Mouse (Mus musculus): ENCODE data around the gene Cp. TPM values are rescaled to one million over a fixed set of nuclear protein-coding genes. Genes with fewer than 3 reads are reported as not detected.
"Not testable (repeated sequence)": the region's sequence is repeated elsewhere in the genome, so short reads cannot be mapped to it uniquely, and the experiment has no call there.

Gene Cp
- polyA plus RNA-seq, 1 experiment from 2014 or later: 1.7 TPM

GRCm38 (mm10) chr3:20007759-20008158 lies 50.9 kb downstream of the Cp start:
- Histone ChIP-seq H3K27me3 (no peaks in the 10 kb centered on the region), H3K4me3 (no peak overlapping the region), H3K9me3 (no peaks in the 10 kb centered on the region), H3K4me1 (peaks cover 8% of the 10 kb centered on the region), H3K36me3 (peaks cover 9% of the 10 kb centered on the region), H3K9ac (no peak overlapping the region), H3K4me2 (no peak overlapping the region), H3K27ac (no peak overlapping the region)
- ATAC-seq (ENCODE audit: insufficient number of reproducible peaks, insufficient read depth, low FRiP score, low TSS enrichment, low read depth): no peak
- 77% methylated on average over 5 of the region's 5 CpGs for WGBS

- Histone ChIP-seq H3K4me3 (no peak overlapping the region), H3K4me2 (peak overlapping the region; percentile 45), H3K36me3 (peaks cover 13% of the 10 kb centered on the region), H3K27ac (peak overlapping the region; percentile 82), H3K27me3 (no peaks in the 10 kb centered on the region), H3K9ac (no peak overlapping the region), H3K4me1 (peaks cover 8% of the 10 kb centered on the region), H3K9me3 (no peaks in the 10 kb centered on the region)
- 57% methylated on average over 9 of the region's 9 CpGs for WGBS
- ATAC-seq (ENCODE audit: insufficient number of reproducible peaks, insufficient read depth, low FRiP score, low TSS enrichment, low read depth): no peak
These were observed 53.6 kb downstream of the Cp start for GRCm38 (mm10) chr3:20010464-20010863.

GRCm38 (mm10) chr3:20010905-20011304 lies 54.1 kb downstream of the Cp start:
- Histone ChIP-seq H3K4me2 (peak overlapping the region; percentile 45), H3K36me3 (peaks cover 17% of the 10 kb centered on the region), H3K27ac (peak overlapping the region; percentile 82)
- 35% methylated on average over 7 of the region's 7 CpGs for WGBS
- H3K27me3 ChIP-seq, H3K9me3 ChIP-seq, H3K4me3 ChIP-seq, H3K9ac ChIP-seq, H3K4me1 ChIP-seq: not testable (repeated sequence)
- peak; percentile 32; the same call in 1 of the 2 replicates for ATAC-seq (ENCODE audit: insufficient number of reproducible peaks, insufficient read depth, low FRiP score, low TSS enrichment, low read depth)

- Histone ChIP-seq H3K4me3 (no peak overlapping the region), H3K9ac (no peak overlapping the region), H3K36me3 (peaks cover 28% of the 10 kb centered on the region), H3K27ac (no peak overlapping the region), H3K27me3 (no peaks in the 10 kb centered on the region), H3K4me2 (no peak overlapping the region), H3K4me1 (peaks cover 8% of the 10 kb centered on the region), H3K9me3 (no peaks in the 10 kb centered on the region)
- WGBS: 92% methylated on average over 2 of the region's 2 CpGs
- ATAC-seq (ENCODE audit: insufficient number of reproducible peaks, insufficient read depth, low FRiP score, low TSS enrichment, low read depth): no peak
These were observed 57.6 kb downstream of the Cp start for GRCm38 (mm10) chr3:20014454-20014853.

- H3K27ac ChIP-seq: no peak overlapping the region
- WGBS: 86% methylated on average over 8 of the region's 8 CpGs
- ATAC-seq (ENCODE audit: insufficient number of reproducible peaks, insufficient read depth, low FRiP score, low TSS enrichment, low read depth): no peak
- H3K9me3 ChIP-seq: no peaks in the 10 kb centered on the region
- no peak overlapping the region for H3K4me2 ChIP-seq
- no peaks in the 10 kb centered on the region for H3K27me3 ChIP-seq
- no peak overlapping the region for H3K9ac ChIP-seq
- no peak overlapping the region for H3K4me3 ChIP-seq
- H3K36me3 ChIP-seq: peaks cover 42% of the 10 kb centered on the region
- no peaks in the 10 kb centered on the region for H3K4me1 ChIP-seq
These were observed 61.2 kb downstream of the Cp start for GRCm38 (mm10) chr3:20018076-20018475.

- Histone ChIP-seq H3K9me3 (no peaks in the 10 kb centered on the region), H3K9ac (no peak overlapping the region), H3K36me3 (peaks cover 41% of the 10 kb centered on the region), H3K27me3 (no peaks in the 10 kb centered on the region), H3K27ac (no peak overlapping the region), H3K4me1 (no peaks in the 10 kb centered on the region), H3K4me3 (no peak overlapping the region), H3K4me2 (no peak overlapping the region)
- WGBS: 44% methylated on average over 1 of the region's 1 CpGs
- ATAC-seq (ENCODE audit: insufficient number of reproducible peaks, insufficient read depth, low FRiP score, low TSS enrichment, low read depth): no peak
These were observed 67.0 kb downstream of the Cp start for GRCm38 (mm10) chr3:20023832-20024231.

GRCm38 (mm10) chr3:20026481-20026880 lies 69.6 kb downstream of the Cp start:
- Histone ChIP-seq H3K4me3 (no peak overlapping the region), H3K4me1 (no peaks in the 10 kb centered on the region)
- no peak for ATAC-seq (ENCODE audit: insufficient number of reproducible peaks, insufficient read depth, low FRiP score, low TSS enrichment, low read depth)

GRCm38 (mm10) chr3:20026996-20027689 lies 70.3 kb downstream of the Cp start:
- WGBS: 92% methylated on average over 8 of the region's 8 CpGs
- H3K27ac ChIP-seq: no peak overlapping the region
- peaks cover 32% of the 10 kb centered on the region for H3K36me3 ChIP-seq
- H3K9ac ChIP-seq: no peak overlapping the region
- no peaks in the 10 kb centered on the region for H3K27me3 ChIP-seq
- H3K4me3 ChIP-seq: no peak overlapping the region
- H3K4me2 ChIP-seq: no peak overlapping the region
- ATAC-seq (ENCODE audit: insufficient number of reproducible peaks, insufficient read depth, low FRiP score, low TSS enrichment, low read depth): no peak
- H3K4me1 ChIP-seq: no peaks in the 10 kb centered on the region
- H3K9me3 ChIP-seq: no peaks in the 10 kb centered on the region

More at GRCm38 (mm10) chr3:20026481-20026880, 69.6 kb downstream of the Cp start:
- Histone ChIP-seq H3K36me3 (peaks cover 35% of the 10 kb centered on the region), H3K4me2 (no peak overlapping the region), H3K9me3 (no peaks in the 10 kb centered on the region), H3K27ac (no peak overlapping the region), H3K9ac (no peak overlapping the region), H3K27me3 (no peaks in the 10 kb centered on the region)

GRCm38 (mm10) chr3:20027788-20028187 lies 70.9 kb downstream of the Cp start:
- Histone ChIP-seq H3K9ac (no peak overlapping the region), H3K4me2 (no peak overlapping the region), H3K36me3 (peaks cover 26% of the 10 kb centered on the region), H3K27me3 (no peaks in the 10 kb centered on the region), H3K4me3 (no peak overlapping the region), H3K9me3 (no peaks in the 10 kb centered on the region), H3K27ac (no peak overlapping the region), H3K4me1 (no peaks in the 10 kb centered on the region)
- ATAC-seq (ENCODE audit: insufficient number of reproducible peaks, insufficient read depth, low FRiP score, low TSS enrichment, low read depth): no peak
- 92% methylated on average over 5 of the region's 5 CpGs for WGBS

GRCm38 (mm10) chr3:20028640-20029039 lies 71.8 kb downstream of the Cp start:
- H3K27me3 ChIP-seq: no peaks in the 10 kb centered on the region
- no peak for ATAC-seq (ENCODE audit: insufficient number of reproducible peaks, insufficient read depth, low FRiP score, low TSS enrichment, low read depth)
- peaks cover 23% of the 10 kb centered on the region for H3K36me3 ChIP-seq
- H3K4me2 ChIP-seq: no peak overlapping the region
- 92% methylated on average over 3 of the region's 3 CpGs for WGBS
- H3K9me3 ChIP-seq: no peaks in the 10 kb centered on the region
- H3K27ac ChIP-seq: no peak overlapping the region
- 0 out of 2 replicates have a peak, but pooled peaks cover 1% of the 10 kb centered on the region for H3K4me1 ChIP-seq
- H3K4me3 ChIP-seq: no peak overlapping the region
- H3K9ac ChIP-seq: no peak overlapping the region

- Histone ChIP-seq H3K36me3 (0 out of 2 replicates have a peak, but pooled peaks cover 4% of the 10 kb centered on the region), H3K4me3 (no peak overlapping the region), H3K4me2 (no peak overlapping the region), H3K9me3 (no peaks in the 10 kb centered on the region), H3K9ac (no peak overlapping the region), H3K27me3 (no peaks in the 10 kb centered on the region), H3K4me1 (peaks cover 11% of the 10 kb centered on the region), H3K27ac (no peak overlapping the region)
- 91% methylated on average over 6 of the region's 6 CpGs for WGBS
- no peak for ATAC-seq (ENCODE audit: insufficient number of reproducible peaks, insufficient read depth, low FRiP score, low TSS enrichment, low read depth)
These were observed 74.0 kb downstream of the Cp start for GRCm38 (mm10) chr3:20030807-20031206.

Data from embryonic facial prominence, embryonic 13.5 days (tissue).